Mouse (Mus musculus) heart, embryonic 12.5 days (tissue): ENCODE results near the gene Pced1b. TPM values are rescaled to one million over a fixed set of nuclear protein-coding genes. Genes with fewer than 3 reads are reported as not detected.

Experiments
- ATAC-seq: fragments of 200-750 bp; cut with Nextera tagmentation; 2 replicates; pipeline ENCODE4 v1.8.0; 2017; ENCODE audit warnings: moderate TSS enrichment, moderate library complexity; ENCODE audit not compliant: insufficient number of reproducible peaks, low FRiP score
- H3K27ac ChIP-seq: fragments of 300-500 bp; sonication (generic); 2 replicates; pipeline ENCODE4 v1.5.1; 2016; ENCODE audit warnings: mild to moderate bottlenecking, moderate library complexity; ENCODE audit not compliant: poor library complexity, severe bottlenecking
- H3K27me3 ChIP-seq: fragments of 300-500 bp; sonication (generic); replicated peaks from 2 replicates; pipeline ENCODE4 v1.6.1; 2016; ENCODE audit warnings: mild to moderate bottlenecking, moderate library complexity
- H3K36me3 ChIP-seq: fragments of 300-500 bp; sonication (generic); 2 replicates; pipeline ENCODE4 v1.6.1; 2016; ENCODE audit warnings: mild to moderate bottlenecking, moderate library complexity
- H3K4me1 ChIP-seq: fragments of 300-500 bp; sonication (generic); replicated peaks from 2 replicates; pipeline ENCODE4 v1.6.1; 2016; ENCODE audit warnings: mild to moderate bottlenecking
- H3K4me2 ChIP-seq: fragments of 300-500 bp; sonication (generic); 2 replicates; pipeline ENCODE4 v1.6.1; 2016; ENCODE audit warnings: mild to moderate bottlenecking, moderate library complexity
- H3K4me3 ChIP-seq: fragments of 300-500 bp; sonication (generic); 2 replicates; pipeline ENCODE4 v1.5.1; 2016; ENCODE audit warnings: mild to moderate bottlenecking
- H3K9ac ChIP-seq: fragments of 300-500 bp; sonication (generic); 2 replicates; pipeline ENCODE4 v1.6.1; 2016; ENCODE audit warnings: mild to moderate bottlenecking, moderate library complexity
- H3K9me3 ChIP-seq: fragments of 300-500 bp; sonication (generic); replicated peaks from 2 replicates; pipeline ENCODE4 v1.6.1; 2016; ENCODE audit warnings: mild to moderate bottlenecking, moderate library complexity
- WGBS: fragments of 180-500 bp; shearing (Covaris S2); methylation state at CpG from one replicate; pipeline ENCODE4 v1.1.7; 2016; 5-methylcytosine and 5-hydroxymethylcytosine counted together
- polyA plus RNA-seq: library from polyadenylated mRNA; unstranded; fragments of >200 nt; fragmentation: Nextera tagmentation; extraction: Ambion mirVana; gene quantifications from 2 replicates; pipeline ENCODE4 v1.2.1, GENCODE M21; 2016

The Pced1b gene
- polyA plus RNA-seq, 1 experiment from 2014 or later, result 2.4 TPM

GRCm38 (mm10) chr15:97315422-97315757, 68.5 kb downstream of the Pced1b start:
- 59% methylated on average over 9 of the region's 9 CpGs for WGBS
- no peaks in the 10 kb centered on the region for H3K27me3 ChIP-seq
- no peak overlapping the region for H3K4me2 ChIP-seq
- peaks cover 6% of the 10 kb centered on the region; the same call in 1 of the 2 replicates for H3K9me3 ChIP-seq
- no peak for ATAC-seq
- no peak overlapping the region for H3K4me3 ChIP-seq
- H3K36me3 ChIP-seq, result no peaks in the 10 kb centered on the region
- no peaks in the 10 kb centered on the region for H3K4me1 ChIP-seq
- no peak overlapping the region for H3K27ac ChIP-seq
- no peak overlapping the region for H3K9ac ChIP-seq

GRCm38 (mm10) chr15:97318365-97319001, 71.6 kb downstream of the Pced1b start:
- Histone ChIP-seq H3K27me3 (no peaks in the 10 kb centered on the region), H3K27ac (no peak overlapping the region), H3K9me3 (peaks cover 6% of the 10 kb centered on the region; the same call in 1 of the 2 replicates), H3K36me3 (no peaks in the 10 kb centered on the region), H3K9ac (no peak overlapping the region), H3K4me1 (no peaks in the 10 kb centered on the region; the same call in 1 of the 2 replicates), H3K4me3 (no peak overlapping the region), H3K4me2 (no peak overlapping the region)
- WGBS, result 85% methylated on average over 21 of the region's 21 CpGs
- ATAC-seq, result no peak

GRCm38 (mm10) chr15:97322821-97323220, 75.9 kb downstream of the Pced1b start:
- Histone ChIP-seq H3K4me3 (no peak overlapping the region), H3K9me3 (peaks cover 8% of the 10 kb centered on the region), H3K4me1 (no peaks in the 10 kb centered on the region; the same call in 1 of the 2 replicates), H3K9ac (no peak overlapping the region), H3K27me3 (no peaks in the 10 kb centered on the region), H3K36me3 (no peaks in the 10 kb centered on the region), H3K27ac (no peak overlapping the region), H3K4me2 (no peak overlapping the region)
- ATAC-seq, result no peak
- WGBS, result 63% methylated on average over 5 of the region's 5 CpGs

GRCm38 (mm10) chr15:97323466-97323865, 76.6 kb downstream of the Pced1b start:
- Histone ChIP-seq H3K27me3 (no peaks in the 10 kb centered on the region), H3K9ac (no peak overlapping the region), H3K4me2 (peak overlapping the region; percentile 41), H3K4me1 (no peaks in the 10 kb centered on the region; the same call in 1 of the 2 replicates), H3K4me3 (0 out of 2 replicates have a peak overlapping the region, but pooled peaks have one; percentile 11), H3K27ac (no peak overlapping the region), H3K36me3 (no peaks in the 10 kb centered on the region), H3K9me3 (peaks cover 7% of the 10 kb centered on the region)
- ATAC-seq, result no peak
- WGBS, result 65% methylated on average over 24 of the region's 24 CpGs

- no peak overlapping the region for H3K27ac ChIP-seq
- H3K4me1 ChIP-seq, result no peaks in the 10 kb centered on the region; the same call in 1 of the 2 replicates
- H3K9ac ChIP-seq, result no peak overlapping the region
- 66% methylated on average over 9 of the region's 9 CpGs for WGBS
- no peaks in the 10 kb centered on the region for H3K36me3 ChIP-seq
- H3K9me3 ChIP-seq, result peaks cover 7% of the 10 kb centered on the region
- ATAC-seq, result no peak
- no peak overlapping the region for H3K4me2 ChIP-seq
- H3K4me3 ChIP-seq, result no peak overlapping the region
- no peaks in the 10 kb centered on the region for H3K27me3 ChIP-seq
Measured at GRCm38 (mm10) chr15:97324311-97324710, 77.4 kb downstream of the Pced1b start.

GRCm38 (mm10) chr15:97327500-97328081, 80.7 kb downstream of the Pced1b start:
- Histone ChIP-seq H3K4me2 (no peak overlapping the region), H3K4me1 (no peaks in the 10 kb centered on the region; the same call in 1 of the 2 replicates), H3K27ac (no peak overlapping the region), H3K36me3 (no peaks in the 10 kb centered on the region), H3K9ac (no peak overlapping the region), H3K9me3 (peaks cover 7% of the 10 kb centered on the region), H3K4me3 (no peak overlapping the region), H3K27me3 (no peaks in the 10 kb centered on the region)
- ATAC-seq, result no peak
- 69% methylated on average over 18 of the region's 18 CpGs for WGBS

GRCm38 (mm10) chr15:97332582-97332981, 85.7 kb downstream of the Pced1b start:
- H3K36me3 ChIP-seq, result no peaks in the 10 kb centered on the region
- 0 out of 2 replicates have a peak, but pooled peaks cover under 1% of the 10 kb centered on the region for H3K4me1 ChIP-seq
- no peak overlapping the region for H3K4me3 ChIP-seq
- H3K4me2 ChIP-seq, result no peak overlapping the region
- no peak overlapping the region for H3K9ac ChIP-seq
- WGBS, result 65% methylated on average over 9 of the region's 9 CpGs
- H3K9me3 ChIP-seq, result peaks cover 5% of the 10 kb centered on the region
- ATAC-seq, result no peak
- H3K27me3 ChIP-seq, result no peaks in the 10 kb centered on the region
- H3K27ac ChIP-seq, result no peak overlapping the region

GRCm38 (mm10) chr15:97337636-97338352, 90.9 kb downstream of the Pced1b start:
- H3K9ac ChIP-seq, result peak overlapping the region; percentile 62
- peak overlapping the region; percentile 80 for H3K4me2 ChIP-seq
- H3K4me1 ChIP-seq, result peaks cover 13% of the 10 kb centered on the region
- peak; percentile 42; the same call in 1 of the 2 replicates for ATAC-seq
- H3K36me3 ChIP-seq, result no peaks in the 10 kb centered on the region
- H3K27me3 ChIP-seq, result no peaks in the 10 kb centered on the region
- no peak overlapping the region for H3K27ac ChIP-seq
- peaks cover 3% of the 10 kb centered on the region; the same call in 1 of the 2 replicates for H3K9me3 ChIP-seq
- peak overlapping the region; percentile 44 for H3K4me3 ChIP-seq
- WGBS, result 31% methylated on average over 14 of the region's 14 CpGs

GRCm38 (mm10) chr15:97338377-97339060, 91.6 kb downstream of the Pced1b start:
- no peaks in the 10 kb centered on the region for H3K27me3 ChIP-seq
- no peaks in the 10 kb centered on the region for H3K36me3 ChIP-seq
- H3K9ac ChIP-seq, result peak overlapping the region; percentile 62
- peak; percentile 22; the same call in 1 of the 2 replicates for ATAC-seq
- H3K4me1 ChIP-seq, result peaks cover 13% of the 10 kb centered on the region
- WGBS, result 6% methylated on average over 17 of the region's 17 CpGs
- peak overlapping the region; percentile 80 for H3K4me2 ChIP-seq
- peaks cover 3% of the 10 kb centered on the region; the same call in 1 of the 2 replicates for H3K9me3 ChIP-seq
- H3K4me3 ChIP-seq, result peak overlapping the region; percentile 44
- no peak overlapping the region for H3K27ac ChIP-seq

- Histone ChIP-seq H3K4me2 (no peak overlapping the region), H3K9ac (no peak overlapping the region), H3K4me3 (no peak overlapping the region), H3K27ac (no peak overlapping the region), H3K4me1 (peaks cover 13% of the 10 kb centered on the region), H3K36me3 (no peaks in the 10 kb centered on the region), H3K9me3 (no peaks in the 10 kb centered on the region; the same call in 1 of the 2 replicates), H3K27me3 (no peaks in the 10 kb centered on the region; the same call in 1 of the 2 replicates)
- ATAC-seq, result no peak
- WGBS, result 92% methylated on average over 8 of the region's 9 CpGs
Measured at GRCm38 (mm10) chr15:97342336-97342735, 95.4 kb downstream of the Pced1b start.
